Mouse (Mus musculus) common myeloid progenitor, adult 5-6 weeks (primary cell): ENCODE data around the gene A730061H03Rik. TPM values are rescaled to one million over a fixed set of nuclear protein-coding genes. Genes with fewer than 3 reads are reported as not detected.

Experiments
- ATAC-seq: replicated peaks from 2 replicates; pipeline ENCODE4 v1.8.0; 2016; ENCODE audit warnings: low read depth, mild to moderate bottlenecking, moderate TSS enrichment, inconsistent platforms; ENCODE audit not compliant: poor library complexity, severe bottlenecking
- total RNA-seq: library from RNA; stranded (forward); fragments of 200-1000, 187-1606 nt; gene quantifications from 2 replicates; pipeline ENCODE4 v1.2.3, GENCODE M21; 2017

A730061H03Rik gene
- total RNA-seq, 1 experiment from 2014 or later, result not detected

GRCm38 (mm10) chr14:55555788-55556187, 4.4 kb downstream of the A730061H03Rik start:
- ATAC-seq, result no peak

GRCm38 (mm10) chr14:55554635-55555034, 5.6 kb downstream of the A730061H03Rik start:
- ATAC-seq, result no peak

- ATAC-seq, result no peak
These were observed 8.4 kb downstream of the A730061H03Rik start for GRCm38 (mm10) chr14:55551794-55552193.

GRCm38 (mm10) chr14:55551347-55551746, 8.9 kb downstream of the A730061H03Rik start:
- no peak for ATAC-seq

- ATAC-seq, result no peak
These were observed 10.0 kb downstream of the A730061H03Rik start for GRCm38 (mm10) chr14:55550191-55550590.

GRCm38 (mm10) chr14:55544334-55544733, 15.9 kb downstream of the A730061H03Rik start:
- ATAC-seq, result no peak

GRCm38 (mm10) chr14:55542268-55542667, 17.9 kb downstream of the A730061H03Rik start:
- no peak for ATAC-seq

GRCm38 (mm10) chr14:55540787-55541321, 19.4 kb downstream of the A730061H03Rik start:
- peak; percentile 47 for ATAC-seq

- ATAC-seq, result peak; percentile 93
These were observed 20.0 kb downstream of the A730061H03Rik start, which contains the start of gene Pck2 for GRCm38 (mm10) chr14:55540067-55540786. Gene Pck2 (plus strand): TSS chr14:55540266.

- peak; percentile 30; the same call in 1 of the 2 replicates for ATAC-seq
These were observed 24.0 kb downstream of the A730061H03Rik start for GRCm38 (mm10) chr14:55536116-55536745.

- ATAC-seq, result peak; percentile 76; the same call in 1 of the 2 replicates
These were observed 32.3 kb downstream of the A730061H03Rik start for GRCm38 (mm10) chr14:55527940-55528339.

- no peak for ATAC-seq
These were observed 33.5 kb downstream of the A730061H03Rik start for GRCm38 (mm10) chr14:55526674-55527073.

- ATAC-seq, result no peak
These were observed 35.4 kb downstream of the A730061H03Rik start, which contains the start of gene Nrl for GRCm38 (mm10) chr14:55524785-55525184. Gene Nrl (minus strand): TSS chr14:55524981.

GRCm38 (mm10) chr14:55524062-55524461, 36.1 kb downstream of the A730061H03Rik start:
- ATAC-seq, result no peak

GRCm38 (mm10) chr14:55520451-55521361, 39.5 kb downstream of the A730061H03Rik start:
- peak; percentile 45; the same call in 1 of the 2 replicates for ATAC-seq

- ATAC-seq, result no peak
These were observed 40.6 kb downstream of the A730061H03Rik start for GRCm38 (mm10) chr14:55519604-55520003.

GRCm38 (mm10) chr14:55518897-55519296, 41.3 kb downstream of the A730061H03Rik start:
- no peak for ATAC-seq

GRCm38 (mm10) chr14:55515846-55516245, 44.4 kb downstream of the A730061H03Rik start:
- no peak for ATAC-seq

- ATAC-seq, result no peak
These were observed 46.3 kb downstream of the A730061H03Rik start for GRCm38 (mm10) chr14:55513927-55514326.

- ATAC-seq, result no peak
These were observed 49.2 kb downstream of the A730061H03Rik start for GRCm38 (mm10) chr14:55511037-55511436.
